8 mouse cellular contexts compared by ENCODE assay signal in genomic region chr14:31496241-31496646, GRCm38 (mm10). TPM values are rescaled to one million over a fixed set of nuclear protein-coding genes. Genes with fewer than 3 reads are reported as not detected.
DNase-seq lines count a peak whose midpoint lies in the region; ATAC-seq and TF ChIP-seq lines count a peak whose summit lies in the region.

No protein-coding gene starts in this region.

- WGBS in lung, postnatal 0 days = 21% methylated on average over 7 of the region's 7 CpGs
- whole genome bisulfite sequencing in hindbrain, embryonic 12.5 days = 59% methylated on average over 7 of the region's 7 CpGs
- WGBS in midbrain, embryonic 10.5 days = 70% methylated on average over 7 of the region's 7 CpGs

- H3K9me3 ChIP-seq in lung, postnatal 0 days (ENCODE audit: low read length) = no peaks in the 10 kb centered on the region
- H3K9me3 ChIP-seq in hindbrain, embryonic 12.5 days (replicated peaks) = no peaks in the 10 kb centered on the region
- no peaks in the 10 kb centered on the region for H3K9me3 ChIP-seq in midbrain, embryonic 10.5 days (replicated peaks)

- ATAC-seq in lung, postnatal 0 days = no peak
- ATAC-seq in hindbrain, embryonic 12.5 days (ENCODE audit: low FRiP score) = no peak

- H3K27ac ChIP-seq in lung, postnatal 0 days (ENCODE audit: low read length) = no peak overlapping the region
- H3K27ac ChIP-seq in brown adipose tissue, adult 24 weeks (replicated peaks; ENCODE audit: low read depth, low read length) = no peak overlapping the region
- H3K27ac ChIP-seq in hindbrain, embryonic 12.5 days = no peak overlapping the region
- H3K27ac ChIP-seq in midbrain, embryonic 10.5 days (replicated peaks) = no peak overlapping the region

- peak overlapping the region; percentile 80 for H3K4me2 ChIP-seq in lung, postnatal 0 days (replicated peaks; ENCODE audit: low read depth, low read length)
- H3K4me2 ChIP-seq in hindbrain, embryonic 12.5 days (replicated peaks) = peak overlapping the region; percentile 94

- peak; percentile 39 for DNase-seq in lung, postnatal 0 days (ENCODE audit: low spot score)
- no peak for DNase-seq in lung, postnatal 4 days
- DNase-seq in midbrain, embryonic 10.5 days (ENCODE audit: low spot score) = no peak
- DNase-seq in cerebellum, postnatal 36 days = no peak
- DNase-seq in testis, postnatal 14 days (ENCODE audit: low spot score) = no peak
- DNase-seq in layer of hippocampus, postnatal 14 days (ENCODE audit: low spot score in 2 of 2) = no peak

- H3K36me3 ChIP-seq in lung, postnatal 0 days (ENCODE audit: insufficient read depth, low read length) = peaks cover 21% of the 10 kb centered on the region; the same call in 1 of the 2 replicates
- peaks cover 32% of the 10 kb centered on the region for H3K36me3 ChIP-seq in hindbrain, embryonic 12.5 days
- H3K36me3 ChIP-seq in midbrain, embryonic 10.5 days = peaks cover 56% of the 10 kb centered on the region

- no peaks in the 10 kb centered on the region for H3K27me3 ChIP-seq in lung, postnatal 0 days (replicated peaks; ENCODE audit: insufficient read depth, low read length)
- no peaks in the 10 kb centered on the region for H3K27me3 ChIP-seq in hindbrain, embryonic 12.5 days
- H3K27me3 ChIP-seq in midbrain, embryonic 10.5 days (ENCODE audit: low read depth, poor library complexity, severe bottlenecking) = no peaks in the 10 kb centered on the region

- TF ChIP-seq CTCF in lung, postnatal 0 days (IDR thresholded peaks at IDR 0.05) = no peak

- peak overlapping the region; percentile 88; the same call in 1 of the 2 replicates for H3K4me3 ChIP-seq in lung, postnatal 0 days (ENCODE audit: low read depth, low read length)
- H3K4me3 ChIP-seq in brown adipose tissue, adult 24 weeks (ENCODE audit: insufficient read depth, low read depth, low read length) = peak overlapping the region; percentile 94
- H3K4me3 ChIP-seq in hindbrain, embryonic 12.5 days = peak overlapping the region; percentile 92
- H3K4me3 ChIP-seq in midbrain, embryonic 10.5 days = peak overlapping the region; percentile 95

- peaks cover 11% of the 10 kb centered on the region; the same call in 1 of the 2 replicates for H3K4me1 ChIP-seq in lung, postnatal 0 days (ENCODE audit: insufficient read depth, low read depth, low read length)
- peaks cover 9% of the 10 kb centered on the region for H3K4me1 ChIP-seq in brown adipose tissue, adult 24 weeks (ENCODE audit: control insufficient read depth, insufficient read depth, insufficient read length, low read length)
- peaks cover 28% of the 10 kb centered on the region for H3K4me1 ChIP-seq in hindbrain, embryonic 12.5 days
- peaks cover 31% of the 10 kb centered on the region for H3K4me1 ChIP-seq in midbrain, embryonic 10.5 days

- no peak for TF ChIP-seq EP300 in lung, postnatal 0 days (IDR thresholded peaks at IDR 0.05)

- peak overlapping the region; percentile 92; the same call in 1 of the 2 replicates for H3K9ac ChIP-seq in lung, postnatal 0 days (replicated peaks; ENCODE audit: low read depth)
- peak overlapping the region; percentile 93 for H3K9ac ChIP-seq in hindbrain, embryonic 12.5 days

RNA-seq across cellular contexts. Expression of gene Mettl6, which starts 1.4 kb away (rescaled TPM):
- polyA plus RNA-seq in lung, postnatal 0 days (2015; fragmentation: Nextera tagmentation; extraction: Ambion mirVana) = 40.9 and 49.1 TPM in 2 replicates
- polyA plus RNA-seq in brown adipose tissue, adult 24 weeks (2012; ENCODE audit: insufficient read depth, insufficient read length, missing spikeins) = 16.9 TPM in 2 replicates
- 62.6 and 73.8 TPM in 2 replicates for polyA plus RNA-seq in hindbrain, embryonic 12.5 days (2016; fragmentation: Nextera tagmentation; extraction: Ambion mirVana)
- 80.7 and 81.5 TPM in 2 replicates for polyA plus RNA-seq in midbrain, embryonic 10.5 days (2016; fragmentation: Nextera tagmentation; extraction: Ambion mirVana)
- 10 to 100 TPM; 27.6 to 28.5 TPM for total RNA-seq in layer of hippocampus, postnatal 14 days (2021)

RNA-seq across cellular contexts. Expression of gene Eaf1, which starts 2.0 kb away (rescaled TPM):
- polyA plus RNA-seq in lung, postnatal 0 days (2015; fragmentation: Nextera tagmentation; extraction: Ambion mirVana) = 10.0 and 11.3 TPM in 2 replicates
- 8.2 and 8.6 TPM in 2 replicates for polyA plus RNA-seq in brown adipose tissue, adult 24 weeks (2012; ENCODE audit: insufficient read depth, insufficient read length, missing spikeins)
- 19.3 and 19.8 TPM in 2 replicates for polyA plus RNA-seq in hindbrain, embryonic 12.5 days (2016; fragmentation: Nextera tagmentation; extraction: Ambion mirVana)
- 21.6 and 21.8 TPM in 2 replicates for polyA plus RNA-seq in midbrain, embryonic 10.5 days (2016; fragmentation: Nextera tagmentation; extraction: Ambion mirVana)
- 10 to 100 TPM; 12.6 to 13.0 TPM for total RNA-seq in layer of hippocampus, postnatal 14 days (2021)
